22 mouse cellular contexts compared by ENCODE assay signal in genomic region chr9:102541666-102542065, GRCm38 (mm10). TPM values are rescaled to one million over a fixed set of nuclear protein-coding genes. Genes with fewer than 3 reads are reported as not detected.
DNase-seq lines count a peak whose midpoint lies in the region; ATAC-seq lines count a peak whose summit lies in the region.
"Had no signal": no experiment of that assay in that cellular context is flagged by ENCODE, and none has a peak within 500 bp of the region (broad histone marks: within the 10 kb centered on the region; RNA-seq: fewer than 3 reads in every experiment).

No protein-coding gene starts in this region.

- WGBS in midbrain, embryonic 15.5 days = 92% methylated on average over 10 of the region's 10 CpGs

- H3K9ac ChIP-seq in midbrain, embryonic 15.5 days = no peak overlapping the region
- H3K9ac ChIP-seq: hindbrain, embryonic 14.5 days; liver, postnatal 0 days had no signal

- peaks cover 57% of the 10 kb centered on the region for H3K4me1 ChIP-seq in megakaryocyte, embryonic 14.5 days
- H3K4me1 ChIP-seq in midbrain, embryonic 15.5 days = peaks cover 38% of the 10 kb centered on the region

- H3K4me2 ChIP-seq in midbrain, embryonic 15.5 days = no peak overlapping the region
- H3K4me2 ChIP-seq: hindbrain, embryonic 14.5 days had no signal

- H3K36me3 ChIP-seq in megakaryocyte, embryonic 14.5 days (replicated peaks; ENCODE audit: low read length) = no peaks in the 10 kb centered on the region
- H3K36me3 ChIP-seq in midbrain, embryonic 15.5 days (replicated peaks) = no peaks in the 10 kb centered on the region
- H3K36me3 ChIP-seq: forebrain, embryonic 10.5 days; G1E; heart, embryonic 10.5 days had no signal

- H3K4me3 ChIP-seq in megakaryocyte, embryonic 14.5 days (replicated peaks) = peak overlapping the region; percentile 53
- H3K4me3 ChIP-seq in midbrain, embryonic 15.5 days = no peak overlapping the region
- H3K4me3 ChIP-seq: forebrain, embryonic 10.5 days; heart, embryonic 10.5 days; layer of hippocampus, adult 2 months had no signal

- no peak for ATAC-seq in midbrain, embryonic 15.5 days (replicated peaks)
- ATAC-seq: liver, postnatal 0 days had no signal

- peaks cover 11% of the 10 kb centered on the region; the same call in 1 of the 2 replicates for H3K9me3 ChIP-seq in megakaryocyte, embryonic 14.5 days
- no peaks in the 10 kb centered on the region for H3K9me3 ChIP-seq in midbrain, embryonic 15.5 days
- H3K9me3 ChIP-seq: forebrain, embryonic 10.5 days; heart, embryonic 10.5 days had no signal

- DNase-seq in heart, adult 11 months = peak; percentile 86
- DNase-seq in heart, postnatal 4 days = no peak
- DNase-seq in T-cell, adult 2 months (ENCODE audit: low spot score) = peak; percentile 59
- peak; percentile 33 for DNase-seq in thymus, postnatal 25 days
- DNase-seq in left cerebral cortex, postnatal 36 days (ENCODE audit: low spot score in 2 of 2) = no peak
- DNase-seq in layer of hippocampus, postnatal 36 days = no peak
- DNase-seq: adrenal gland, postnatal 14 days; cerebellum, adult 2 months; heart, postnatal 10 days; kidney, adult 11 months; liver, postnatal 0 days; lung, postnatal 36 days; midbrain, embryonic 14.5 days; spleen, adult 18-20 months had no signal

- peaks cover 95% of the 10 kb centered on the region for H3K27me3 ChIP-seq in megakaryocyte, embryonic 14.5 days (replicated peaks)
- no peaks in the 10 kb centered on the region for H3K27me3 ChIP-seq in midbrain, embryonic 15.5 days (replicated peaks)

- intact Hi-C loops in left cerebral cortex, postnatal 36 days (cut with DNase I) = loop anchor here (10.0 kb wide), 1 partner anchor 1227 kb away; no protein-coding TSS in a partner anchor

- H3K27ac ChIP-seq in midbrain, embryonic 15.5 days = no peak overlapping the region
- H3K27ac ChIP-seq: forebrain, embryonic 10.5 days; heart, embryonic 10.5 days; hindbrain, embryonic 14.5 days; kidney, postnatal 0 days; layer of hippocampus, adult 2 months had no signal

RNA-seq across cellular contexts. Expression of gene Ky, which starts 36.1 kb away (rescaled TPM):
- total RNA-seq in heart, postnatal 4 days (2021) = 10 to 100 TPM in 1 of 2 experiments, 1 to 10 TPM in 1; 9.3 to 10.4 TPM
- polyA plus RNA-seq in megakaryocyte, embryonic 14.5 days (2012; ENCODE audit: insufficient read depth, low replicate concordance) = 0.45 TPM in 1 of 2 replicates, not detected in the other
- total RNA-seq in left cerebral cortex, postnatal 36 days (2021) = 1 to 10 TPM; 2.4 to 3.4 TPM
- polyA plus RNA-seq in midbrain, embryonic 15.5 days (2015; fragmentation: Nextera tagmentation; extraction: Ambion mirVana) = 0.52 and 0.80 TPM in 2 replicates
- total RNA-seq in layer of hippocampus, postnatal 36 days (2021) = 1 to 10 TPM; 2.7 to 4.4 TPM
- polyA plus RNA-seq: G1E; liver, postnatal 0 days had no signal

Comparison
In these comparisons a context has a peak if more than half of its experiments do, and no peak if none do; other contexts are left out.
1. DNase-seq: peak in heart, adult 11 months (single experiment), T-cell, adult 2 months (single experiment) and thymus, postnatal 25 days (single experiment); none in heart, postnatal 4 days (single experiment), left cerebral cortex, postnatal 36 days (0 of 2) and layer of hippocampus, postnatal 36 days (0 of 2).